Mouse (Mus musculus) left cerebral cortex, adult 18-20 months (tissue): ENCODE measurements around the gene Slc9a5. TPM values are rescaled to one million over a fixed set of nuclear protein-coding genes. Genes with fewer than 3 reads are reported as not detected.

ENCODE experiments used
- DNase-seq, 2 experiments: peaks; one replicate each; pipeline ENCODE4 v3.0.0; 2021 to 2022; ENCODE audit warnings: low spot score in 2 of 2, mixed read lengths in 1 of 2
- microRNA-seq, 2 experiments: library from miRNA; unstranded; fragments of <30 nt; microRNA quantifications; one replicate each; pipeline ENCODE4 v1.2.0; 2021
- total RNA-seq, 2 experiments: library from RNA; stranded (reverse); gene quantifications; 2 replicates each; pipeline ENCODE4 v1.2.3; 2021

The Slc9a5 gene
- total RNA-seq, 2 experiments from 2014 or later, result 31.1 to 35.6 TPM

- no peak for DNase-seq
Observed at GRCm38 (mm10) chr8:105403467-105403866, 54.8 kb downstream of the Slc9a5 start.

DNA sequence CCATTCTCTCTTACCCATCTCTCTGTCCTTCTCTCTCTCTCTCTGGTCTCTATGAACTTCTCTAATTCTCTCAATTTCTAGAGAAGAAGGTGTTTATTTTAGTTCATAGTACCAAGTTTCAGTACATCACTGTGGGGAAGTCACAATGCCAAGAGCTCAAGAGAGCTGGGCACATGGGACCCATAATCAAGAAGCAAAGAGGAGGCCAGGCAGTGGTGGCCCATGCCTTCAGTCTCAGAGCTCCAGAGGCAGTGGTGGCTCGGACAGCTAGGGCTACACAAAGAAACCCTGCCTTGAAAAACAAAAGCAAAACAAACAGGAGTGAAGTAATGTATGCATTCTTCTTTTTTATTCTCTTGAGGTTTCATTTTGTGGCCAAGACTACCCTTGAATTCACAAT, 55.9 kb downstream of the Slc9a5 start:
- no peak for DNase-seq

- no peak for DNase-seq
Observed at GRCm38 (mm10) chr8:105406416-105406815, 57.8 kb downstream of the Slc9a5 start.

- no peak for DNase-seq
Observed at GRCm38 (mm10) chr8:105408331-105408730, 59.7 kb downstream of the Slc9a5 start.

DNA sequence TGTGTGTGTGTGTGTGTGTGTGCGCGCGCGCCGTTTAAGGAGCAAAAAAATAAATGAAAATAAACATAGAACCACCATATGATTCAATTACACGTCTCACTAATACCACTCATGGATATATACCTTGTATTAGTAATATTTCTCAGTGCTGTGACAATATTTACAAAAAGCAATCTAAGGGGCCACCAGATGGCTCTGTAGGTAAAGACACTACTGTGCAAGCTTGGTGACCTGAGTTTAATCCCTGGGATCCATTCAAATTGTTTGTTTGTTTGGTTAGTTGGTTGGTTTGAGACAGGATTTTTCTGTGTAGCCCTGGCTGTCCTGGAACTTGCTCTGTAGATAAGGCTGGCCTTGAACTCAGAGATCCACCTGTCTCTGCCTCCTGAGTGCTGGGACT, 61.3 kb downstream of the Slc9a5 start:
- DNase-seq, result no peak

GRCm38 (mm10) chr8:105413391-105413790, 64.7 kb downstream of the Slc9a5 start, which contains the start of the genes Kctd19 and Lrrc36:
Kctd19 (minus strand) TSS chr8:105413502.
Lrrc36 (plus strand) TSS chr8:105413571.
- no peak for DNase-seq

DNA sequence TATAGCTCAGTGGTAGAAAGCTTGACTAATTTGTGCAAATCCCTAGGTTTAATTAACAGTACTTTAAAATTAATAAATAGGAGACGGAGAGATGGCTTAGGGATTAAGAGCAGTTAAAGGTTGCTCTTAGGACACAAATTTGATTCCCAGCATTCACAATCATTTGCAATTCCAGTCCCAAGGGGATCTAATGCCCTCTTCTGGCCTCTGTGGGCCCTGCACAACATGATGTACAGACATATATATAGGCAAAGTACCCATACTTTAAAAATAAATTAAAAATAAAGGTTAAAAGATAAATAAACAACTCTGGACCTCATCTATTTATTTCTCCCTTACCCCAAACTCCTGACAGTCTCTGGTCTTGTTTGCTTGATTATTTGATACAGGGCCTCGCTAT, 70.3 kb downstream of the Slc9a5 start:
- no peak for DNase-seq

Small RNA genes lying within 50 kb of the gene (microRNA-seq; reads per million reads assigned to microRNA genes)
- gene Gm27320 (0 reads per million in 2 experiments), gene Mir328 (13,625 to 17,417 reads per million in 2 experiments)

Other genes starting within 250 kb of the Slc9a5 start
- not detected for gene Ces4a, start 217.0 kb upstream of the Slc9a5 start, total RNA-seq
- gene Cbfb, start 178.2 kb upstream of the Slc9a5 start, total RNA-seq, result 10 to 100 TPM; 19.4 to 24.7 TPM
- gene D230025D16Rik, start 123.7 kb upstream of the Slc9a5 start, total RNA-seq, result 10 to 100 TPM; 37.0 to 40.0 TPM
- gene B3gnt9, start 93.7 kb upstream of the Slc9a5 start, total RNA-seq, result 1 to 10 TPM; 3.0 to 3.5 TPM
- 1 to 10 TPM; 7.6 to 8.9 TPM for gene Tradd, start 84.2 kb upstream of the Slc9a5 start, total RNA-seq
- 1 to 10 TPM; 1.1 to 1.6 TPM for gene Fbxl8, start 84.2 kb upstream of the Slc9a5 start, total RNA-seq
- 10 to 100 TPM; 25.6 to 26.5 TPM for gene Hsf4, start 79.0 kb upstream of the Slc9a5 start, total RNA-seq
- gene Nol3, start 72.7 kb upstream of the Slc9a5 start, total RNA-seq, result 10 to 100 TPM in 1 of 2 experiments, 1 to 10 TPM in 1; 9.4 to 10.8 TPM
- 10 to 100 TPM; 22.3 to 27.9 TPM for gene 4931428F04Rik, start 59.0 kb upstream of the Slc9a5 start, total RNA-seq
- gene Exoc3l, start 52.7 kb upstream of the Slc9a5 start, total RNA-seq, result 1 to 10 TPM; 1.6 TPM
- 10 to 100 TPM; 37.6 to 39.1 TPM for gene E2f4, start 51.2 kb upstream of the Slc9a5 start, total RNA-seq
- 1 to 10 TPM; 1.4 to 1.8 TPM for gene Elmo3, start 43.2 kb upstream of the Slc9a5 start, total RNA-seq
- 1 to 10 TPM; 4.5 to 4.8 TPM for gene Lrrc29, start 22.6 kb upstream of the Slc9a5 start, total RNA-seq
- gene Tmem208, start 22.5 kb upstream of the Slc9a5 start, total RNA-seq, result 10 to 100 TPM; 37.1 to 37.4 TPM
- gene Fhod1, start 890 bp upstream of the Slc9a5 start, total RNA-seq, result 1 to 10 TPM; 3.1 to 3.3 TPM
- 1 to 10 TPM; 2.1 to 2.2 TPM for gene Plekhg4, start 24.4 kb downstream of the Slc9a5 start, total RNA-seq
- gene Kctd19, start 64.7 kb downstream of the Slc9a5 start, total RNA-seq, result not detected
- gene Lrrc36, start 64.7 kb downstream of the Slc9a5 start, total RNA-seq, result under 1 TPM; 0.19 to 0.42 TPM
- 10 to 100 TPM; 47.0 to 48.3 TPM for gene Tppp3, start 122.7 kb downstream of the Slc9a5 start, total RNA-seq
- 10 to 100 TPM; 41.8 to 42.5 TPM for gene Zdhhc1, start 148.1 kb downstream of the Slc9a5 start, total RNA-seq
- gene Hsd11b2, start 169.9 kb downstream of the Slc9a5 start, total RNA-seq, result not detected
- gene Atp6v0d1, start 217.2 kb downstream of the Slc9a5 start, total RNA-seq, result 100 to 1,000 TPM; 306 to 326 TPM